Mouse (Mus musculus) thymus, postnatal 4 days (tissue): ENCODE measurements at regions not wholly inside any gene's neighbourhood (a gene's known extent, or its start where the extent isn't known, plus 50 kb on each side); places are given as distances from the start of the nearest gene placed in this dataset.

Source experiments
- DNase-seq: peaks from one replicate; pipeline ENCODE4 v3.0.0; 2021

DNA sequence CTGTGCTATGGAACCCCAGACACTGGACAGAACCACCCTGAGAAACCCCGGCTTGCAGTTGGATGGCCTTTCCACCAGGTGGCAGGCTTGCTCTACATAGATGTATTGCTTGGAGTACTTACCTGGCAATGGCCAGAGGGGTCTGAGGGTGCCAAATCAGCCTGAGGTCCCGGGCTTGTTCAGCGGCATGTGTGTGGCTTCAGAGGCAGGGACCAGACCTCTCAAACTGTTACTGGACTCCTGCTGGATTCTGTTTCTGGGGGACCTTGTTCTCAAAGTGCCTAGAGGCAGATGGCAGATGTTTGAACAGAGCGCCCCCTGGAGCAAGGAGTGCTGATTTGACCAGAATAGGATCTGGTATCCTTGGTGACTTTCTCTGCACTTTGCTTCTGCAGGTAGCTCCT, 262.9 kb upstream of the Gm4791 start:
- DNase-seq = peak; percentile 79

GRCm38 (mm10) chr9:46728465-46728864, 270.1 kb upstream of the Gm4791 start:
- no peak for DNase-seq

DNA sequence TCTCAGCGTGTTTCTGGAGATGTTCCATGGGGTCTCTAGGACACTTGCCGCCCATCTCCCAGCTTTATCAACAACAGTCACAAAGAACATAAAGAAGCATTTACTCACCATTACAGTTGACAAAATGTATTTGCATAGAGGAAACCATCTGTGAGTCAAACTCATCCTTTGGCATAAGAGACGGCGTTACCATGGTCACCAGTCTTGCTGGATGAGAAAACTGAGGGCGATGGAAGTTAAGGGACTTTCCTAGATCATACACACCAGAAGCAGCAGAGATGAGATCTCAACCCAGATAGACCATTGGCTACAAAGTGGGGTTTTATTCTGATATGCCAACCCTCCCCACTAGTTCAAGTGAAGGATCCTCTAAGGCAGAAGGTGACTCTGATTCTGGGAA, 274.3 kb upstream of the Gm4791 start:
- DNase-seq = no peak

GRCm38 (mm10) chr9:46713415-46713814, 285.1 kb upstream of the Gm4791 start:
- no peak for DNase-seq

- no peak for DNase-seq
These were observed 294.2 kb upstream of the Gm4791 start for GRCm38 (mm10) chr9:46704151-46704905.

- no peak for DNase-seq
These were observed 294.9 kb upstream of the Gm4791 start for GRCm38 (mm10) chr9:46703674-46704073.

DNA sequence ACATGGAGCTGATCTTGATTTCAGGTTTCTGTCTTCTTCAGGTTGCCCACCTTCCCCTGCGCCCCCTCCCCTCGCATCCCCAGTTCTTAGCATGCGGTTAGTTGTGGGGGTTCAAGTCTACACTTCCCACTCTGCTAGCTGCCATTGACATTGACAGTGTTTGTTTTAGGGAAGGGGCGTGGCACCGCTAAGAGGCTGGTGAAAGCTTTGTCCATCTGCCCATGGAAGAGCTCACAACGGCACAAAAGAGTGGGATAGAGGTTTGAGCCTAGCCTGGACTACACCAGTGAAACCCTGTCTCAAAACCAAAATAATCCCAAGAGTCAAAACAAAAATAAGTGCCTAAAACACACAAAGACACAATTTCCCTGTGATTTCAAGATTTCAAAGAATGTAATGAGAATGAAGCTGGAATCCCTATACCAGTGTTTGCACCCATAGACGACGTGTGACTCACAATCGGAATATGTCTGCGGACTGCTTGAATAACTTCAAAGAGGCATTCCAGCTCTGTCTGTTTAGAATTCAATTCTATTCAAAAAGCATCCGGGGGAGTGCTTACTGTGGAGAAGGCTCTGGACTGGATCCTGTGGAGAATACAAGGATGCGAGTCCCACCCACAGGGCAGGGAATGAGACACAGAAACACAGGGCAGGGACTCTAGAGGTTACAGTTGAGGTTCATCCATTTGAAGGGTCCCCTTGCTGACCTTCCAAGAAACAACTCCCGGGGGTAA, 295.5 kb upstream of the Gm4791 start:
- no peak for DNase-seq

GRCm38 (mm10) chr9:46702053-46702900, 296.3 kb upstream of the Gm4791 start:
- DNase-seq = no peak

DNA sequence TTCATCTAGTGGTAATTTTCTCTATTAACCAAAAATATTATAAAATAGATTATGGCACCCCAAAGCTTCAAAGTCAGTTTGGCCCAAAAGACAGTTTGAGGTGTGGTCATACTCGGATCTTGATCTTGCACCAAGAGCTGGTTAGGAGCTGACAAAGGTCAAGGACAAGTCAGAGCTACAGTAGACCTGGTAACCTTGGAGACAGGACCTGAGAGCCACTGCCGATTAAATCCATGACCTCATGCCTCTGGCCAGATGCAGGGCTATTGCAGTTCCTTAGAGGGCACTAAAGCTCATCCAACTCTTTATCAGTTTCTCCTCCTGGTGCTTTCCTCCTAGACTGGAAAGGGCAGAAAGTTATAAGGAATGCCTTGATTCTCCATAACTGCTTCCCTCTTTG, 302.4 kb upstream of the Gm4791 start:
- DNase-seq = no peak

GRCm38 (mm10) chr9:46689331-46689730, 309.2 kb upstream of the Gm4791 start:
- no peak for DNase-seq

GRCm38 (mm10) chr9:46684113-46684850, 314.3 kb upstream of the Gm4791 start:
- DNase-seq = no peak

- DNase-seq = no peak
These were observed 326.5 kb upstream of the Gm4791 start for GRCm38 (mm10) chr9:46672050-46672449.

- no peak for DNase-seq
These were observed 334.6 kb upstream of the 4931429L15Rik start for GRCm38 (mm10) chr9:46654422-46654821.

GRCm38 (mm10) chr9:46647238-46647922, 327.6 kb upstream of the 4931429L15Rik start:
- DNase-seq = no peak

- no peak for DNase-seq
These were observed 325.7 kb upstream of the 4931429L15Rik start for GRCm38 (mm10) chr9:46645469-46645884.

GRCm38 (mm10) chr9:46643551-46643950, 323.8 kb upstream of the 4931429L15Rik start:
- DNase-seq = no peak

- DNase-seq = peak; percentile 64
These were observed 322.9 kb upstream of the 4931429L15Rik start for GRCm38 (mm10) chr9:46642696-46643095.

DNA sequence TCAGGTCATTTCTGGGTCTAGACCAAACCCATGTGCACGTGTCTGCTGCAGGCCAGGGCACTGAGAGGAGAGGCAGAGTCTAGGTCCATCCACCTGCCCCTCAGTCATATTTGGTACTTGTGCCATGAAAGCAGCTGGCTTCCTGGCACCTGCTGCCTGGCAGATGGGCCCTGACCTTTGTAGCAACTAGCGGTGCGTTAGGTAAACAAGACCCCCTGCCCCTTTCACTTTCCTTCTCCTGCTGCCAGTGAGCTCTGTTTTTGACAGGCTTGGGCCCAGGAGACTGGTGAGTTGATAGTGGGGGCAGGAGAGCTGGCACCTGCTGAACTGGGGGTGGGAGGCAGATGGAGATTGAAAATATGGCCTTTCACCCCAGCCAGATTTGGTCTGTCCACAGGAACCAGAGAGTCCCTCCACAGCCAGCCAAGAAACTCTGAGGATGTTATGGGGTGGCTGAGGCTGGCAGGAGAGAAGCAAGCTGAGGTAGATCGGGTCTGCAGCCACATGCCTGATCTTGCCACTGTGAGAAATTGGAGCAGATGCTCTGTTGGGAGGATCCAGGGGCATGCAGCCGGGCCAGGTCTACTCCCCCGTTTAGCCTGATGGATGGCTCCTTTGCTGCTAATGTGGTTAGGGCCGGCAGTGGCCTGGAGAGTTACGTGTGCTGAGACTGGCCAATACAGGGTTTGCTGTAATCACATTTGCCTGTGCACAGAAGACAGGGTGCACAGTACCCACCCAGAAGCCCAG, 316.6 kb upstream of the 4931429L15Rik start:
- no peak for DNase-seq

GRCm38 (mm10) chr9:46633952-46634351, 314.2 kb upstream of the 4931429L15Rik start:
- DNase-seq = no peak

DNA sequence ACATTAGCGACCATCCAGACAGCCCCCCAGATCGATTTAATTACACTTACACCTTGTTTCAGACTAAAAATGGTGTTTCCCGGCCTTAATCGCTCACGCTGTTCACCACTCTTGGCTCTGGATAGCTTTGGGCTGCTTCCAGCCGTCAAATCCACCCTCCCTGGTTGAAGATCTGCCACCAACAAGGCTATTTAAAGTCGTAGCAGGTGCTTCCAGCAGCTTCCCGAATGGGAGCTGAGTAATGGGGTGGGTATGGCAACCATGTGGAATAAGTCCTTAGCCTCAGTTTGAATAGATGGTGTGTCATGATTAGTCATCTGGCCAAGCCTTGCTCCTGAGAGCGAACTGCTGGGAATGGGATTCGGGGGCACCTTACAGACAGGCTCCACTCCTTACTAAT, 312.8 kb upstream of the 4931429L15Rik start:
- DNase-seq = no peak

DNA sequence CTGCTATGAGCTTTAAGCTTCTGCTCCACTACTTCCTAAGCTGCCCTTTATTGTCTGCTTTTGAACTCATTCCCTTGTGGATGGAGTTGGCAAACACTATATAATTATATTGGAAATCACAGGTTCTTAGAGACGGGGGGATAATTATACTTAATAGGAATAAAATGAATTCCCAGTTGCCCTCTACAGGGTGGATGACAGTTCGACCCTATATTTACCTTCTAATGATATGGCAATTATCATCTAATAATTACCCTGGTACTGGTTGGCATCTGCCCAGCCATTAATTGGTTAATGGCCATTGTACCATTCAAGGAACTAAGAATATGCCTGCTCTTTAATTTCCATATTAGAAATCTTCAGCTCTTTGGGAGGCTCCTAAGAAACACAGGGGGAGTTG, 302.5 kb upstream of the 4931429L15Rik start:
- DNase-seq = no peak
